Mouse (Mus musculus): ENCODE data around the gene Lrrc4b.
A peak's percentile ranks its signal among the peaks of the same experiment; 100 is the strongest.

Lrrc4b gene

GRCm38 (mm10) chr7:44485572-44486195 lies 56.9 kb downstream of the Lrrc4b start:
- DNase-seq (ENCODE audit: low spot score in 2 of 2), result peak in 1 of 2 experiments; percentile 0

GRCm38 (mm10) chr7:44486927-44487575 lies 58.2 kb downstream of the Lrrc4b start:
- peak in 1 of 2 experiments; percentile 10 for DNase-seq (ENCODE audit: low spot score in 2 of 2)

DNA sequence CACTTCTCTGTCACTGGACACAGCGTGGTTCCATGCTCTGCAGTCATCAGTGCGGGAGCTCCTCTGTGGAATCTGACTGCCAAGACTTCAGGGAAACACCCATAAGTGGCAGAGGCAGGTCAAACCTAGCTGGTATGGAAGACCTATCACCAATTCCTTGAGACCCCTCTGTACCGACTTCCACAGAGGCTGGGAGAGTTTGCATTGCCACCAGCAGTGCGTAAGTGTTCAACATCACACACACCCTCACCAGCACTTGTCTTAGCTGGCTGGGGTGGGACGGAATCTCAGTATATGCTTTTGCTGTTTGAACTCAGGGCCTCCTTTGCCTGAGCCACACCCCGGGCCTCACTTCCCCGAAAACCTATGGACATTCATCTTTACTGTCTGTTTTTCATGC lies 59.1 kb downstream of the Lrrc4b start:
- DNase-seq (ENCODE audit: low spot score in 2 of 2), result peak in 1 of 2 experiments; percentile 0

GRCm38 (mm10) chr7:44488545-44488944 lies 59.7 kb downstream of the Lrrc4b start:
- DNase-seq (ENCODE audit: low spot score in 2 of 2), result no peak

DNA sequence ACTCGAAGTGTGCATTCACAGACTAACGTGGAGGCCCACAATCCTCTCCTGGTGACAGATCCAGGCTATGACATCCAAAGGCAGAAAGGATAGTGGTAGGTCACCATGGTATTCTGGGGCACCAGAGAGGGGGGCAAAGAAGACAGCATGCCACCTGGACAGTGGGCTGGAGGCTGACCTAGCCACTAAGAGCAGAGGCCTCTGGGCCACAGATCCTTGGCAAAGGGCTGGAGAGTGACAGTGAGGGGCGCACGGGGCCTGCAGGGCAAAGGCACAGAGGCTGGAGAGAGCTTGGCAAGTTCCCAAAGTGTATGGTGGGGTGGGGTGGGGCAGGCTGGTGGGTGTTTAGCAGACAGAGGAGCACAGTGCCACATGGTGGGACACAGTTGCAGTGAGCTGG lies 61.5 kb downstream of the Lrrc4b start:
- DNase-seq (ENCODE audit: low spot score in 2 of 2), result no peak

- DNase-seq (ENCODE audit: low spot score in 2 of 2), result no peak
Measured at GRCm38 (mm10) chr7:44491391-44491790, 62.6 kb downstream of the Lrrc4b start.

DNA sequence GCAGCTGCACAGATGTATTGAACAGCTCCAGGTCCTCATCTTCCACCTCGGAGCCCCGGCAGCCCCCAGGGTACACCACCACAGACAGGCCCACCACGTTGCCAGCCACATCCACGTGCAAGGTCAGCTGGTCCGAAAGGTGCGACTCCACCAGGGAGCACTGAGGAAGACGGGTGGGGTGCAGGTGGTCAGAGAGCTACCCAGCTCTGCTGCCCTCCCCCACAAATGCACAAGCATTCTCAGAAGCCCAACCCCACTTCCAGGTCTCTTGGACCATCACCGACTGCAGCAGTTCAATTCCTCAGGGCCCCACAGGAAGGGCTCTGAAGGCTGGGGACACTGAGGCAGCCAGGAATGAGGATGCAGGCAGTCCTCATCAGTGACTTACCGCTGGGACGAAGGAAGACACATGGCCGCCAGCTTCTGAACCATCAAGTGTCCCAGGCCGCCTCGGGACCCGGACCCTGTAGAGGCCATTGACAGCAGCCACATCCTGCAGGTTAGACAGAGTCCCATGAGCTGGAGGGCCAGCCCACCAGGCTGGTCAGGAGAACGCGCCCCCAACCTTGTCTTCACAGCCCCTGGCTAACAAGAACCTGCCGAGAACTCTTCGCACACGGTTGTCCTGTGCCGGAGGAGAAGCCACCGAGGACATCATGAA lies 63.5 kb downstream of the Lrrc4b start:
- no peak for DNase-seq (ENCODE audit: low spot score in 2 of 2)

DNA sequence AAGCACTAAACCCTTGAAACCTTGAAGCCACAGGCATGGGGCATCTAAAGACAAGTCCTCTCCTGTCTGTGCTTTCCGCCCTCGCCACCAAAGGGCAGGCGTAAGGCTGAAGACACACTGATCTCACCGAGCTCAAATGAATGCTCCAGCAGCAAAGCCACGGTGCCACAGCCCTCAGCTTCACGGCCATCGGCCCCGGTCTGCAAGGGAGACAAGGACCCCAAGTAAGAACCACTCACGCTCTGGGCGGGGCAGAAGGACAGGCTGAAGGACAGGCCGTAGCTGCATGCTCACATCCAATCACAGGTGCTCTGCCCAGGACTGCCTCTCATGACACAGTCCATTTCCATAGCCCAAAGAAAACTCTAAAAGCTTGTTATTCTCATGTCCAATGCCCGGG lies 65.9 kb downstream of the Lrrc4b start:
- DNase-seq (ENCODE audit: low spot score in 2 of 2), result no peak

GRCm38 (mm10) chr7:44495086-44495485 lies 66.3 kb downstream of the Lrrc4b start:
- DNase-seq (ENCODE audit: low spot score in 2 of 2), result no peak

- DNase-seq (ENCODE audit: low spot score in 2 of 2), result peak; percentile 97 to 98
Measured at GRCm38 (mm10) chr7:44495992-44496770, 67.4 kb downstream of the Lrrc4b start, which contains the start of the genes Emc10 and Fam71e1. Emc10 (minus strand) TSS chr7:44496529. Fam71e1 (plus strand) TSS chr7:44496581.

DNA sequence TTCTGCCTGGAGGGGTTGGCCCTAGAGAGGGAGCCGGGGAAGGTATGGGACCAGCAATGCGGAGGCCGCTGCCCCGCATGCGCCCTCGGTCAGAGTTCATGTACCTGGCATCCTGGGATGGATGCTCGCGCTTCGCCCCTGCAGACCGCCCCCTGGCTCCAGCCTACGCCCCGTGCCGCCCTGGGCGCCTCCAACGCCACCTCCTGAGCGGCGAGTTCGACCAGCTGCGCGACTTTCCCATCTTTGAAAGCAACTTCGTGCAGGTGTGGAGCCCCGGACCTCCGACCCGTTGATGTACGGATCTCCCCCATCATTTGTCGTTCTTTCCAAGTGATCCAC lies 67.9 kb downstream of the Lrrc4b start:
- no peak for DNase-seq (ENCODE audit: low spot score in 2 of 2)

- no peak for DNase-seq (ENCODE audit: low spot score in 2 of 2)
Measured at GRCm38 (mm10) chr7:44497361-44498055, 68.7 kb downstream of the Lrrc4b start.

GRCm38 (mm10) chr7:44498922-44499321 lies 70.1 kb downstream of the Lrrc4b start:
- DNase-seq (ENCODE audit: low spot score in 2 of 2), result no peak

DNA sequence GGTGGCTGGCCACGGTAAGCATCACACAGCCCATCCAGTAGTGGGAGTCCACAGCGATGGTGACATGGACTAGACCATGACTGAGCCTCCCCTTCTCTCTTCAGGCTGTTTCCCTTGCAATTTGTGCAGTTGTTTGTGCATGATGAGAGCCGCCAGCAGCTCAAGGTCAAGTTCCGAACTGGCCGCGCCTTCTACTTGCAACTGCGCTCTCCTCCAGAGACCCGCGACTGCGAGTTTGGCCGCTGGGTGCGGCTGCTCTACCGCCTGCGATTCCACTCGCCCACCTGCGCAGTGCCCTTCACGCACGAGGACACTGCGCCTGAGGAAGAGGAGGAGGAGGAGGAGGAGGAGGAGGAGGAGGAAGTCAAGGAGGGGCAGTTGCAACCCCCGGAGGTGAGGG lies 71.2 kb downstream of the Lrrc4b start:
- no peak for DNase-seq (ENCODE audit: low spot score in 2 of 2)

GRCm38 (mm10) chr7:44501563-44502115 lies 72.8 kb downstream of the Lrrc4b start:
- no peak for DNase-seq (ENCODE audit: low spot score in 2 of 2)

- no peak for DNase-seq (ENCODE audit: low spot score in 2 of 2)
Measured at GRCm38 (mm10) chr7:44507491-44507890, 78.7 kb downstream of the Lrrc4b start.
